Mouse (Mus musculus) C2C12 (cell line): Measurements from ENCODE around the gene Psg20. TPM values are rescaled to one million over a fixed set of nuclear protein-coding genes. Genes with fewer than 3 reads are reported as not detected.
"Not testable (repeated sequence)": the region's sequence is repeated elsewhere in the genome, so short reads cannot be mapped to it uniquely, and the experiment has no call there.

Experiments
- H3K27me3 ChIP-seq: one replicate; pipeline ENCODE4 v1.6.1; 2011; ENCODE audit not compliant: control insufficient read depth, insufficient read depth, insufficient read length
- H3K36me3 ChIP-seq: one replicate; pipeline ENCODE4 v1.6.1; 2011; ENCODE audit not compliant: control insufficient read depth, insufficient read depth
- H3K4me3 ChIP-seq: one replicate; pipeline ENCODE4 v1.5.1; 2011; ENCODE audit warnings: mild to moderate bottlenecking, control low read depth; ENCODE audit not compliant: poor library complexity, insufficient read depth, severe bottlenecking
- H3K79me2 ChIP-seq: one replicate; pipeline ENCODE4 v1.6.1; 2011; ENCODE audit not compliant: control insufficient read depth, insufficient read depth
- H3K79me3 ChIP-seq: one replicate; pipeline ENCODE4 v1.6.1; 2011; ENCODE audit warnings: low read depth, control low read depth
- H3ac ChIP-seq: one replicate; pipeline ENCODE3; 2011; ENCODE audit warnings: low read depth; ENCODE audit not compliant: control insufficient read depth, insufficient read length
- CEBPB ChIP-seq: IDR thresholded peaks from one replicate; pipeline ENCODE4 v1.6.1; 2011; ENCODE audit warnings: low read depth, mild to moderate bottlenecking, control low read depth, moderate library complexity
- CTCF ChIP-seq: IDR thresholded peaks from one replicate; pipeline ENCODE4 v1.5.1; 2011; ENCODE audit not compliant: control insufficient read depth, insufficient read depth, insufficient read length
- FOSL1 ChIP-seq: IDR thresholded peaks from one replicate; pipeline ENCODE4 v1.8.0; 2011; ENCODE audit warnings: mild to moderate bottlenecking, low read length; ENCODE audit not compliant: poor library complexity, insufficient read depth, severe bottlenecking
- MAX ChIP-seq: IDR thresholded peaks from one replicate; pipeline ENCODE4 v1.6.1; 2011; ENCODE audit warnings: mild to moderate bottlenecking, control low read depth
- MYOD1 ChIP-seq: IDR thresholded peaks from one replicate; pipeline ENCODE4 v1.6.1; 2011; ENCODE audit warnings: low read depth; ENCODE audit not compliant: control insufficient read depth, insufficient read length
- MYOG ChIP-seq: IDR thresholded peaks from one replicate; pipeline ENCODE4 v1.6.1; 2011; ENCODE audit not compliant: control insufficient read depth, insufficient read length; ENCODE audit errors: extremely low read depth
- USF1 ChIP-seq: IDR thresholded peaks from one replicate; pipeline ENCODE4 v1.6.1; 2011; ENCODE audit warnings: low read depth, mild to moderate bottlenecking, control low read depth, moderate library complexity
- long read RNA-seq, 2 experiments: library from polyadenylated mRNA; unstranded; transcript quantifications; one replicate each; pipeline ENCODE4 v2.0.0; 2019 to 2020
- polyA plus RNA-seq: library from polyadenylated mRNA; unstranded; fragments of >200 nt; fragmentation: generic; extraction: Trizol; gene quantifications from one replicate; pipeline ENCODE4 v1.2.1, GENCODE M21; 2012; ENCODE audit warnings: missing spikeins

Psg20 gene
- polyA plus RNA-seq: not detected
- long read RNA-seq, experiment 1: 0 reads
- long read RNA-seq, experiment 2: 0 reads

GRCm38 (mm10) chr7:18686085-18686484 lies at the start of gene Psg20:
Psg20 (minus strand) TSS chr7:18686185.
- TF ChIP-seq CTCF: no peak
- TF ChIP-seq MYOD1: no peak
- no peak for TF ChIP-seq FOSL1
- no peak for TF ChIP-seq CEBPB
- no peak for TF ChIP-seq MAX
- TF ChIP-seq USF1: no peak
- TF ChIP-seq MYOG: no peak
- H3K27me3 ChIP-seq: no peaks in the 10 kb centered on the region
- no peaks in the 10 kb centered on the region for H3K36me3 ChIP-seq
- no peak within 1 kb of the TSS for H3ac ChIP-seq
- H3K79me2 ChIP-seq: no peaks in the 10 kb centered on the region
- H3K79me3 ChIP-seq: no peaks in the 10 kb centered on the region
- no peak within 1 kb of the TSS for H3K4me3 ChIP-seq

GRCm38 (mm10) chr7:18734451-18734850 lies 48.5 kb upstream of the Psg20 start:
- Histone ChIP-seq H3K4me3 (no peak overlapping the region), H3ac (no peak overlapping the region), H3K36me3 (no peaks in the 10 kb centered on the region), H3K79me2 (no peaks in the 10 kb centered on the region), H3K79me3 (no peaks in the 10 kb centered on the region), H3K27me3 (no peaks in the 10 kb centered on the region)
- TF ChIP-seq MYOG (no peak), MYOD1 (no peak), CTCF (no peak), CEBPB (no peak), FOSL1 (no peak), USF1 (no peak), MAX (no peak)

GRCm38 (mm10) chr7:18733111-18733510 lies 47.1 kb upstream of the Psg20 start:
- Histone ChIP-seq H3ac (no peak overlapping the region), H3K79me2 (no peaks in the 10 kb centered on the region), H3K79me3 (no peaks in the 10 kb centered on the region), H3K27me3 (no peaks in the 10 kb centered on the region), H3K4me3 (no peak overlapping the region), H3K36me3 (no peaks in the 10 kb centered on the region)
- TF ChIP-seq CEBPB (no peak), MAX (no peak), FOSL1 (no peak), CTCF (no peak), MYOG (no peak), USF1 (no peak), MYOD1 (no peak)

- TF ChIP-seq FOSL1 (no peak), MAX (no peak), MYOD1 (no peak), CTCF (no peak), MYOG (no peak), USF1 (no peak)
- Histone ChIP-seq H3K4me3 (no peak overlapping the region), H3K27me3 (no peaks in the 10 kb centered on the region), H3K79me2 (no peaks in the 10 kb centered on the region), H3K79me3 (no peaks in the 10 kb centered on the region), H3ac (no peak overlapping the region), H3K36me3 (no peaks in the 10 kb centered on the region)
Observed at GRCm38 (mm10) chr7:18728391-18728790, 42.4 kb upstream of the Psg20 start.

- not testable (repeated sequence) for H3ac ChIP-seq, H3K79me3 ChIP-seq, H3K27me3 ChIP-seq, H3K4me3 ChIP-seq, H3K36me3 ChIP-seq, H3K79me2 ChIP-seq
Observed at GRCm38 (mm10) chr7:18725931-18726330, 39.9 kb upstream of the Psg20 start.

- Histone ChIP-seq H3K79me3 (no peaks in the 10 kb centered on the region), H3K79me2 (no peaks in the 10 kb centered on the region), H3K27me3 (no peaks in the 10 kb centered on the region), H3K36me3 (no peaks in the 10 kb centered on the region), H3ac (no peak overlapping the region), H3K4me3 (no peak overlapping the region)
- TF ChIP-seq CEBPB (no peak), MYOD1 (no peak), MAX (no peak), FOSL1 (no peak), MYOG (no peak), USF1 (no peak), CTCF (no peak)
Observed at GRCm38 (mm10) chr7:18724001-18724400, 38.0 kb upstream of the Psg20 start.
